Mouse (Mus musculus) adrenal gland, adult (tissue): Measurements from ENCODE around the gene Gpd1l.
A peak's percentile ranks its signal among the peaks of the same experiment; 100 is the strongest.

Source experiments
- DNase-seq, 2 experiments: peaks; one replicate each; pipeline ENCODE4 v3.0.0; 2022 to 2023; ENCODE audit warnings: low spot score in 1 of 2; ENCODE audit not compliant: inconsistent age in 2 of 2

Gene Gpd1l

DNA sequence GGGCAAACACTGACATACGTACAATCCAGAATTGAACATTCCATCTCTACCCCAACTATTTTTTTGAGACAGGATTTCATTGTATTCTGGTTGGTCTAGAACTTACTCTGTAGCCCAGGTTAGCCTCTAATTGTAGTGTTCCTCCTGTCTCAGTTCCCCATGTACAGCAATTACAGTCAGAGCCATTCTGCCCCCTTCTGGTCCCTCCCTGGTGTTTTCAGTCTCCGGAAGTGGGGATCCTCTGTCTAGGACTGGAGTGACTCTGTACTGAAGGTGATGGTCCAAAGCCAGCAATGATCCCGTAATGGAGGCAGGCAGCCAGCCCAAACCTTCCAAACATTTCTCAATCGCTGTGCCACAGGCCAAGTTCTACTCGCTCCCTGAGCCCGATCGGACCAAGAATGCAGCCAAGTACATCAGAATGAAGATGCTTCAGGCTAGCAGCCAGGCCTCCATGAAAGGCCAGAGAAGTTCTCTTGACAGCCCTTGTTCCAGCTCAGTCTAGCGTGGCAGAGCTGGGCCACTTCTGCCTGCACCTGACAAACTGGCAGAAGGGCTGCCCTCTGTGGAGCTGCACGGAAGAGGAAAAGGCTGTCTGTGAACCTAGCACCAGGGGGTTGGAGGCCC, 3.2 kb downstream of the Gpd1l start:
- DNase-seq = peak; percentile 35 to 84

DNA sequence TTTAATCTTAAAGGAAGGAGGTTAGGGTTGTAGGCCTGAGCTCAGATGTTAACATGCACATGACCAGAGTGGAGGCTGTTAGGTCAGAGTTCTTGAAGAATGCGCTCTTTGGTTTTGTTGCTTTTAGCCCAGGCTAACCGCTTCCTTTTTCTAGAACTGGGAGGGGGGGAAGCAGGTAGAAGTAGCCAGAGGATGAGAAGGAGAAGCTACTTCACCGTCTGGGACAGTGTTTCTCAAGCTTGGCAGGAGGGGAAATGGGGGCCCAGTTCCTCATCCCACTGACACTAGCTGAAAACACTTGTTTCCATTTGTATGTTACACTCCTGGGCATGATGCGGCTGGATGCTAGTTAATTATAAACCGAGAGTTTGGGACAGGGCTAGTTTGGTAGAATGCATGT, 8.2 kb downstream of the Gpd1l start:
- DNase-seq = no peak

DNA sequence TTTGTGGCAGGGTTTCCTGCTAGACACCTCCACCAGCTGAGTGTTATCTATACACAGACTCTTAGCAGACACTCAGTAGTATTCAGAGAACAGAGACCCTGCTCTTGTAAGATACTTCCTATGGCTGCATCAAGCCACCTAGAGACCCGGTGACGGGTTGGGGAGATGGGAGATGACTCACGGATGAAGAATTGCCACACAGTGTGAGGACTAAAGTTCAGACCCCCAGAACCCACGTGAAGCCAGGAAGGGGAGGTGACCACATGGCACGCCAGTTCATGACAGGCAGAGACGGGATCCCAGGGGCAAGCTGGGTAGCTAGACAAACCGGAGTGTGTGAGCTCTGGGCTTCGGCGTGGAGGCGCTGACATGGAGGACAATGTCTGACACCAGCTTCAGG, 8.7 kb downstream of the Gpd1l start:
- DNase-seq = no peak

DNA sequence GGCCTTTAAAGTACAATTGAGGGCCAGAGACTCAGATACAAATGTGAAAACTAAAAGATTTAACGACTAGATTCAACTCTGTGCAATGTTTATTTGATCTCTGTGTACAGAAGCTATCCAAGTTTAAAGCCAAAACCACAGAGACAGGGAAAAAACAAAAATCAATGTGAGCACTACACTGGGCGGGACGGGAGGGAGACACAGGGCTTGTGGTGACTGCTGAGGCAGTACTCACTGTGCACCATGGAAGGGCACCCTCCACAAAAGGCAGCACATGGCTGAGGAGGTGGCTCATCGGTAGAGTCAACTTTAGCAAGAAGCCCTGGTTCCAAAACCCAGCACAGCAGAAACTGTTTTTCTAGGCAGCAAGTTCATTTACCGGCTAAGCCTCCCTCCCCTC, 9.3 kb downstream of the Gpd1l start:
- no peak for DNase-seq

DNA sequence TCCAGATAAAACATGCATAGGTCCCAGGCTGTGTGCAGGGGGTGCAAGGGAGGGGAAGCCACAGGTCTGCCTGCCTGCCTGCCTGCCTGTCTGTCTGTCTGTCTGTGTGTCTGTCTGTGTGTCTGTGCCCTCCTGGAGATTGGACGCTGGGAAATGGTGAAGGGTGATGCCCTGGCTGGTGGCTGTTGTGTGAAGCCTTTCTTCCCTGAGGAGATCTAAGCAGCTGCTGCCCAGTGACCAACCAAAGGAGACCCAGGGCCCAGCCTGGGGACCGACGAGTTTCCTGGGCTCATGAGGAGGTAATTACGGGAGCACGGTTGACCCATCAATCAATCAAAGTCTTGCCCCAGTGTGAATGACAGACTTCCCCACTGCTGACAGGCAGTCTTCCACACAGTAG, 11.6 kb downstream of the Gpd1l start:
- no peak for DNase-seq

DNA sequence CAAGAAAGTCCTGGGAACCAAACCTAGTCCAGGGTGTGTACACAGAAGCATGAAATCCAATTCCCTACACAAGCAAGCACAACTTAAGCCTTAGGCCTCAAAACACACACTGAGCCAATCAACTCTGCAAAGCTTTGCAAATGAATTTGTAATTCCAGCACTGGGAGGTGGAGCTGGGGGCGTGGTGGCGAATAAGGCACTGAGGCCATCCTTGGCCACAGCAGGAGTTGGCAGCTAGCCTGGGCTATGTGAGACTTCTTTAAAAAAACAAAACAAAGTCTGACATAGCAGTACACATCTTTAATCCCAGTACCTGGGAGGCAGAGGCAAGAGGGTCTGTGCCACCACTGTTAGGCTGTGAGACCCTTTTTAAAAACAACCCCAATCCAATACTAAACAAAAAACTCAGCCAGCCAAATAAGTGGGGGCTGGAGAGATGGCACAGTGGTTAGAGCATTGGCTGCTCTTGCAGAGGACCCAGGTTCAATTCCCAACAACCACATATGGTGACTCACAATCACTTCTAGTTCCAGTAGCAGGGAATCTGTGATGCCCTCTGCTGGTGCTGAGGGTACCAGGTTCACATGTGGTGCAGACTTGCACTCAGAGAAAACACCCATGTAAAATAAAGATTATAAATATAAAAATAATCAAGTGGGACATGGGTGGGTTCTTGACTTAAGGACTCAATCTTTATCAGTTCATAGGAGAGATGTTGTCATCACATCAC, 12.3 kb downstream of the Gpd1l start:
- no peak for DNase-seq

DNA sequence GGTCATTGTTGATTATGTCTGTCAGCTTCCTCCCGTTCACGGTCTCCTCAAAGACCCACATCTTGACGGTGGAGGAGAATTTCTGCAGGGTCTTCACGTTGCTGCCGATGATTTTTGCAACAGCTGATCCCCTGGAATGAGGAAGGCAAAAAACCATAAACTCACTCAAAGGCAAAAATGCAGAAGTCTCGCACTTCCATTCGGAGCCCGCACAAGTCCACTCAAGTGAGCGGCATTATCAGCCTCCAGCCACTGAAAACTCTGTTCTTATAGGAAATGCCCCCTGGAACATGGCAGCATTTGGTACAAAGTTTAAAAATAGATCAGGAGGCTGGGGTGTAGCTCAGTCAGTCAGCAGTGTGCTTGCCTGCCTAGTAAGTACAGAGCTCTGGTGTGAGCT, 13.2 kb downstream of the Gpd1l start:
- DNase-seq = no peak

DNA sequence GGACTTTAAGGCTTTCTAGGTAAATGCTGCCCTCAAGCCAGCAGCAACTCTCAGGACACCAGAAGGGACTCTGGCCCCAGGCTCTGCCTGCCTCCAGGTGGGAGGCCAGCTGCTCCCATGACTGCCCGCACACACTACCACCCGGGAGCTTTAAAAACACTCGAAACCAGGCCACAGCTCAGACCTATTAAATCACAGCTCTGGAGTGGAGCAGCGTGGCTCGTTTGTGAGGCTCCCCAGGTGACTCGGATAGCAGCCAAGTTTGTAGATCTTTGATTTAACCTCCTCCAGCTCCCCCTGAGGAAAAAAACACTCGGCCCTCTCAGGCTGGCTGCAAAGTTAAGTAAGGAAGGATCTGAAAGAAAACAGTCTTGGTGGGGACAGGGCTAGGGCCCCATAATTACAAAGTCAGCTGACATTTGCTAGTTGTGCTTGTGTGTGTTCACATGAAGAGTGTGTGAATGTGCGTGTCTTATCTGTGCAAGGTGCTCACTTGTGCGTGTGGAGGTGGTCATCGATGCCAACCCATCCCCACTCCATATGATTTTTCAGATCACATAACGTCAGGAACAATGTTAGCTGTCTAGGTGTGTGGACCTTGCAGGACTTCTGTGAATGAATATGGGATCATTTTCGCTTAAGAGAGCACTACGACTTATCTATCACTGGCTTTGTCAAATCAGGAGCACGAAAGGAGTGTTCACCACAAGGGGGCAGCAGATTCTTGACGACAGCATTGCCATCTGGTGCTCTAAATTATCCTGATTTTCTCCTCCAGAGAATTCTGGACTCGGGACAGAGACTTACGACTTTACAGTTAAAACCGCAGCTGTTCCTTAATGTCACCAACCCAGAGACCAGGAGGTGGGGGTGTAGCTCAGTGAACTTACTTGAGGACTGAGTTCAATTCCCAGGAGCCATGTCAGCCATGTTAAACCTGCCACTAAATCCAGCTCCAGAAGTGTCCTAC, 20.8 kb downstream of the Gpd1l start:
- DNase-seq = peak; percentile 68 to 91

DNA sequence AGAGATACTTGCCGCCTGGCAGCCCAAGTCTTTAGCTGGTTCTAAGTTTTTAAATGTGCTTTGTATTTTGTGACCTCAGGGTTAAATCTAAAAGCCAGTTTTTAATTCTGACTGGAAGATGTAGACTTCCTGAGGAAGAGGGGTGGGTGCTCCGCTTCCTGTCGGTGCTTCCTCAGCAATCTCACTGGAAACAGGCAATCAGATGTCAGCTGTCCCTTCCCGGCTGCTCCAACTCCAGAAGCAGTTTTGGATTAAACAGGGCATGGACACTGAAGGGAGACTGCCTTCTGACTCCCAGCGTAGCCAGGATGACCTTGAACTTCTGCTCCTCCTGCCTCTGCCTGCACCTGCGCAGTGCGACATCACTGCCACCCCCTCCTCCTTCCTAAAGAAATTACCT, 26.3 kb downstream of the Gpd1l start:
- DNase-seq = peak; percentile 19 to 43

DNA sequence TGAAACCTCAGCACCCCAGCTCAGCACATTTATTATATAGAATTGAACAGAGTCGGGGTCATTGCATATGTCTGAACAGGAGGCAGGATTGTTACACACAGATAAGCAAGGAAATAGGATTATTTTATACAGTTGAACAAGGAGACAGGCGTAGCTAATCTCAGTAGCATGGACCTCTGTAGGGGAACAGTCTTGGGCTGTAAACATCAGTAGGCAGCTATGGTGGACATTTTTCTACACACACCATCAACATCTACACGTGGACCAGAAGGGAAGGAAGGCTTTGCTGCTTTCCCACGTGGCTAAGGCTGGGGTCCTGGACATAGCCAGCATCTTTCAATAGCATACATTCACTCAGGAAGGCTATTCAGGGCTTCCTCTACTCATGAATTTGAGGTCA, 37.9 kb downstream of the Gpd1l start:
- no peak for DNase-seq

DNA sequence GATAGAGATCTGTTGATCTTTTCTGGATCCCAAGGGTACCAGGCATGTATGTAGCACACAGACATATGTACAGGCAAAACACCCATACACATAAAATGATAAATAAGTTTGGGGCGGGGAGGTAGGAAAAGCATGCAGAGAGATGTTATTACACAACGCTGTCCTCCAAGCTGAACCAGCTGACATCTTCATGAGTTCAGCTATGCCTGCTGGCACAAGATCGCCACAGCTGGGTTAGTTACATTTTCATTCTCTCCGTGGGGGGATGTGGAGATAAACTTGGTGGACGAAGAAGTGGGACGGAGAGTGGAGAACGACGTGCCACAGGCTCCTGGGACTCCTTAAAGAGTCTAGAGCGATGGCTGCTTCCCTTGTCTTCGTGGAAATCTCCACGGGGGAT, 40.8 kb downstream of the Gpd1l start:
- no peak for DNase-seq

DNA sequence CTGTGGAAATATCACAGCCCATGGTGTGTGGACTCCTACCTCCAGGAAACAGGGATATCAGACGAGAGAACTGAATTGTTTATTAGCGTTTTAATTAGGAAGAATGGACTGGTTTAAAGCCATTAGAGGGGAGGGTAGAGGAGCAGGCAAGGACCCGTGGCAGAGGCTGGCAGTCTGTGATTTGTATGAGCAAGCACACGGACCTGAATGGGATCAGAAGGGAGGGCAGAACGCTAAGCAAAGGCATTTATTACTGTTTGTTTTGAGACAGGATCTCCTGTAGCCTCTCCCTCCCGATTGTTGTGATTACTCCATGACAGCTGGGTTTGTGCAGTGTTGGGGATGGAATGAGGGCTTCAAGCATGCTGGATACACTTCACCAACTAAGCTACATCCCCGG, 43.4 kb downstream of the Gpd1l start:
- no peak for DNase-seq

DNA sequence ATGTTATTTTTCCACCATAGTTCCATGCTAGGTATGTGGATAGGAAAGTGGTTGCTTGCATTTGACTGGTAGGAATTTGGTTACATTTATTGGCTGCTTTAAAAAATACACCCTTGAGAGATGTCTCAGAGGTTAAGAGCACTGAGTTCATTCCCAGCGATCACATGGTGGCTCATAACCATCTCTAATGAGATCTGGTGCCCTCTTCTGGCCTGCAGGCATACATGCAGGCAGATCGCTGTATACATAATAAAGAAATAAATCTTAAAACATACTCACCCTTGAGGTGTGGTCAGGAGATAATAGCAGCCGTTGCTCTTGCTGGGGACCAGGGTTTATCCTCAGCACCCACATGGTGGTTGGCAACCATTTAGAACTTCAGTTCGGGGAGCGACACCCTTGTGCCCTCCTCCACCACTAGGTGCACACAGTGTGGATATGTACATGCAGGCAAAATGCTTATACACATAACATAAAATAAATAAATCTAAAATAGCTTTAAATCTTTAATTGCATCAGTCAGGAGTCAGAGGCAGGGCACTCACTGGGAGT, 44.9 kb downstream of the Gpd1l start:
- DNase-seq = no peak

DNA sequence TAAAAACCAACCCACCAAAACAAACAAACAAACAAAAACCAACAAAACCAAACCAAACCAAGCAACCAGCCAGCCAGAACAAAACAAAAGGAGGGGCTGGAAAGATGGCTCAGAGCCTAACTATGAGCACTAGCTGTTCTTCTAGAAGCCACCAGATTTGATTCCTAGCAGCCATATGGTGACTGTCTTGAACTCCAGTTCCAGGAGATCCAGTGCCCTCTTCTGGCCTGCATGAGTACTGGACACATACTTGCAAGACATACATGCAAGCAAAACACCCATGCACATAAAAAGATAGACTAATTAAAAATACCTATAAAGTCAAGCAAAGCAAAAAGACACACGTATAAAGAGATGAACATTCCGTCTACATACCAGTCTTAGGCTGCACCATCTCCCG, 46.1 kb downstream of the Gpd1l start:
- DNase-seq = peak; percentile 16 to 62

DNA sequence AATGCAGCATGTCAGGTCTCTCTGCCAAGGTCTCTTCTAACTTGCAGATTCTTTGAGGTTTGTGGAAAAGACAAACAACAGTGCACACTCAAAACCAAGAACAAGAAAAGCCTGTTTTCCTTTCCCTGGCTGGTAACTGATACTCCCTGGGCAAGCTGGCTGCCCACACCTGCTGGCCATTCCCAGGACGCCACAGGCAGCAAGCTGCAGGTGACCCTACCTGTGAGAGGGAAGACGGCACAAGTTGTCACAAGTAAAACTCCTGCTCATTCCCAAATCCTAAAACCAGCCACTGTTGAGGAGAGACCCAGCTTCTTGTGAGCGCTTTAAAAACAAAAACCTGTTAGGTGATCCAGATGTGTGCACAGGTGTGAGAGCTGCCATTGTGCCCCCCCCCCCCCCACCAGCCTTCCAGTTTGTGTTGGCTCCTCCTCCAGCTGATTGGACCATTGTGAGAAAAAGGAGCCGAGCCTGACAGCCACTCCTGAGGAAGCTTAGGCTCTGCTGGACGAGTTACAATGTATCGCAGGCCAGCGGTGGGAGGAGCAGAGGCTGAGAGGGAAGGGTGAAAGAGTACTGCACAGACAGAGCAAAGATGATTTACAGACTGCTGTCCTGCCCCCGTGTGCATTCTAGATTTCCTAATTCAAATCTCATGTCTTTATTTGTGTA, 47.7 kb downstream of the Gpd1l start:
- no peak for DNase-seq

DNA sequence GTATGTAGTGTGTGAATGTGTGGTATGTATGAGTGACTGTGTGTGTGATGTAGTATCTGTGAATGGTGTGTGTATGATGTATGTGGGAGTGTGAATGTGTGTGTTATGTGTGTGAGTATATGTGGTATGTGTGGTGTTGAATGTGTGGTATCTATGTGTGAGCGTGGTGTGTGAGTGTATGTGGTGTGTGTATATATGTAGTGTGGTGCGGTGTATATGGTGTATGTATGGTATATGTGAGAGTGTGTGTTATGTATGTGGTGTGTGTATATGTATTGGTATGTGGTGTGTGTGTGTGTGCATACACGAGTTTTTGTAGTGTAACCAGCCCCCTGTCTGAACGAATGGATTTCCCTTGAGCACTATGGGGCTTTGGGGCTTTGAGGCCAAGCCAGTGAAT, 48.2 kb downstream of the Gpd1l start:
- DNase-seq = no peak

DNA sequence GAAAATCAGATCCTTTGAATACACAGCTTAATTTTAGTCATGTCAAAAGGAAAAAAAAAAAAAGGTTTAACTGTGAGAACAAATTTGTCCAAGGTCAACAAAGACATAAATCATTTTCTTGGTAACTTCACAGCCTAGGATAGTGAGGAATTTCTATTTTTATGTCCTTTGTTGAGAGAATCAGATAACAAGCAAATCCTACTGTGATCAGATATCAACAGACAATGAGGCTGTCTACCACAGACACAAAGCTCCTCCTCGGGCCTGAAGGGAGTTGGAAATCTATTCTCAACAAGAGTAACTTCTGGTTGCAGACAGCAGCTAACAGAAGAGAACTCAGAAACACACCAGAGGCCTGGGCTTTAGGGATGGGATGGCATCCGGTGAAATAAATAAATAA, 51.8 kb downstream of the Gpd1l start:
- DNase-seq = peak in 1 of 2 experiments; percentile 30

DNA sequence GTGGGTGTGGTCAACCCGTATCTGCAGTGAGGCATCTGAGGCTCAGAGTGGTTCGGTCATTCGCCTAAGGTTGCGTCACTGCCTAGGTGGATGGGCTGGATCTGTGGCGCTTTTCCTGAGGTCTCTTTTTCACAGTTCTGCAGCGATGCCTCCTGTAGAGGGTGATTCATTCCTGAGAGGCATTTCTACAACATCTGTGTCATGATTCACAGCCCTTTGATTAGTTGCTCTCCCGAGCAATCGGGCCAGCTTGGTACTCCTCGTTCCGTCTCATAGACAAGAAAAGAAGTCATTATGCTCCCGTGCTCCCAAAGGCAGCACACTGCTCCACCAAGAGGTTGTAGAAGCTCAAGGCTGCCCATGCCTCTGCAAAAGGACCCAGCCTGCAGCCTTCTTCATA, 78.5 kb downstream of the Gpd1l start:
- peak; percentile 53 to 68 for DNase-seq

DNA sequence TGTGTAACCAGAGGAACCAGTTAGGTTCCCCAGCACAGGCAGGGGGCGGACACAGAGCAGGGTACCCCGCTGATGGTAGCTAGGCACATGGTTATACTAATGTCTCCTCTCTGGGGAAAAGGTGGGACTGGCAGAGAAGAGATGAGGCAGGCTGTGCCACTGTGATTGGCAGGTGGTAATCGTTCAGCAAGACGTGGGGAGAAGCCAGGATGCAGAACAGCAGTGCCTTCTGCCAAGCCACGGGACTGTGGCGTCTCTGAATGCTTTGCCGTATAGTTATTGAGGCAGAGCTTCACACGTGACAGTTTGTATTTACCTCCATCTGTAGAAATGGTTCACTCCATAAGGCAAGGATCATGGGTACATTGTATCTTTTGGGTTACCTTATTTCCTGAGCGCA, 79.1 kb downstream of the Gpd1l start:
- DNase-seq = no peak

DNA sequence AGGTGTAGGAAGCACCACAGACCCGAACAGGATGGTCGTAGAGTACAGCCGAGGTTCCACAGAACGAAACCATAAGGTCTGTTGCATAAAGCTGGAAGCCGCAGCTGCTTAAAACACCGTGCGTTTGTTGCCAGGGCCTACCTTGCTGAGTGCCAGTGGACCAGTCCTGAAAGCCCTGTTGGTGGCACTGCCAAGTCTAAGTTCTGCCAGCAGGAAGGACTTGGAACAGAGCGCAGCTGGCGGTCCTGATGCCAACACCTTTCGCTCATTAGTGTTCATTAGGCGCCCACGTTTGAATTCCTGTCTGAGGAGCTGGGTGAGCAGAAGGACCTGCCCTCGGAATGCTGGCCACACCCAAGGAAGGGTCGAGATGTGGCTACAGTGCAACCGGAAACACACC, 80.5 kb downstream of the Gpd1l start:
- DNase-seq = no peak
